Mouse (Mus musculus): ENCODE results near the gene Abca3. TPM values are rescaled to one million over a fixed set of nuclear protein-coding genes. Genes with fewer than 3 reads are reported as not detected.
"Not testable (repeated sequence)": the region's sequence is repeated elsewhere in the genome, so short reads cannot be mapped to it uniquely, and the experiment has no call there.

Gene Abca3
- total and polyA plus RNA-seq, 2 experiments from 2014 or later = 27.3 to 102 TPM

DNA sequence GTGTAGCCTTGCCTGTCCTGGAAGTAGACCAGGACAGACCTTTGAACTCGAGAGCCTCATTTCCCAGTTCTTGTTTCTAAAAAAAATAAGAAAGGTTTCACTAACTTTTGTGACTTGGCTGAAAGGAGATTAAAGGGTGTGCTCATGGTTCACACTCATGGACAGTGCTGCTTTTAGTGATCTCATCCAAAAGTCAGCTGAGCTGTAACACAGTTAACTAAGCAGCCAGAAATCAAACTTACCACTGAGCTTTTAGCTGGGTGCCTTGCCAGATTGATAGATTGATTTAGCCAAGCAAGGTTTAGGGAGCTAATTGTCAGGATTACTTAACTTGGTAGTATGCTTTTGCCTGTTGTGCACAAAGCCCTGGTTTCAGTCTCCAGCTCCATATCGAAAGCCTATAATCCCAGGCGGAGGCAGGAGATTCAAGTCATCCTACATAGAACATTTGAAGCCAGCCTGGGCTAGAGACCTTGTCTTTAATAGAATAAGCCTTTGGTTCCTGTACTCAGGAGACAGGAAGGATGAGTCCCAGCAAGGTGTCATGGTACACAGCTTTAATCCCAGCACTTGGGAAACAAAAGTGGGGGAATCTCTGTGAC, 64.4 kb downstream of the Abca3 start:
- WGBS = 85% methylated on average over 3 of the region's 3 CpGs
- H3K4me2 ChIP-seq (ENCODE audit: low read depth, low read length) = peak overlapping the region; percentile 79
- no peaks in the 10 kb centered on the region for H3K27me3 ChIP-seq (ENCODE audit: insufficient read depth, low read length)
- DNase-seq (ENCODE audit: low spot score) (no peak), ATAC-seq (no peak)
- H3K4me1 ChIP-seq (ENCODE audit: insufficient read depth, low read length) = peaks cover 9% of the 10 kb centered on the region; the same call in 1 of the 2 replicates
- H3K27ac ChIP-seq = no peak overlapping the region
- peak overlapping the region; percentile 87; the same call in 1 of the 2 replicates for H3K9ac ChIP-seq (replicated peaks; ENCODE audit: low read length)
- no peaks in the 10 kb centered on the region for H3K9me3 ChIP-seq (ENCODE audit: low read length)
- TF ChIP-seq CTCF (IDR thresholded peaks at IDR 0.05; ENCODE audit: low read depth) = no peak
- peaks cover 31% of the 10 kb centered on the region for H3K36me3 ChIP-seq (ENCODE audit: insufficient read depth, low read length)
- peak overlapping the region; percentile 78; the same call in 1 of the 2 replicates for H3K4me3 ChIP-seq (ENCODE audit: low read length)

- H3K4me2 ChIP-seq (ENCODE audit: low read depth, low read length) = no peak overlapping the region
- H3K4me3 ChIP-seq (ENCODE audit: low read length) = no peak overlapping the region
- no peak for TF ChIP-seq CTCF (IDR thresholded peaks at IDR 0.05; ENCODE audit: low read depth)
- DNase-seq (ENCODE audit: low spot score) (no peak), ATAC-seq (no peak)
- WGBS = 92% methylated on average over 4 of the region's 4 CpGs
- no peak overlapping the region for H3K9ac ChIP-seq (replicated peaks; ENCODE audit: low read length)
- no peaks in the 10 kb centered on the region for H3K9me3 ChIP-seq (ENCODE audit: low read length)
- H3K27me3 ChIP-seq (ENCODE audit: insufficient read depth, low read length) = no peaks in the 10 kb centered on the region
- peaks cover 59% of the 10 kb centered on the region for H3K36me3 ChIP-seq (ENCODE audit: insufficient read depth, low read length)
- no peaks in the 10 kb centered on the region for H3K4me1 ChIP-seq (ENCODE audit: insufficient read depth, low read length)
- H3K27ac ChIP-seq = no peak overlapping the region
These were observed 71.4 kb downstream of the Abca3 start for GRCm38 (mm10) chr17:24423114-24423513.

DNA sequence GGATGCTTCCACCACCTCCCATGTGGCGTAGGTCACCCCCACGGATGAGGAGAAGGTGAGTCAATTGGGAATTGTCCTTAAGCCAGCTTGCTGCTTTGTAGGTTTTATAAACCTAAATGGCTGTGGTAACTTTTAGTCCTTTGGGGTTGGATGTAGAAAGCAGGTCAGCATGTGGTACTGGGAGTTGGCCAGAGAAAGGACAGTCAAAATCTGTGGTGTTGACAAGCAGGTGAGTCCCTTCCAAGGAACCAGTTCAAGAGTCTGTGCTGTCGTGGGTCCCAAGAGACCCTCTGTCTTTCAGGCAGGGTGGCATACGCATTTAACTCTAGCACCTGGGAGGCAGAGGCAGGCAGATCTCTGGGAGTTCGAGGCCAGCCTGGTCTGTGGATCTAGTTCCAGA, 72.7 kb downstream of the Abca3 start:
- peaks cover 46% of the 10 kb centered on the region for H3K36me3 ChIP-seq (ENCODE audit: insufficient read depth, low read length)
- TF ChIP-seq CTCF (IDR thresholded peaks at IDR 0.05; ENCODE audit: low read depth) = no peak
- H3K9me3 ChIP-seq (ENCODE audit: low read length) = no peaks in the 10 kb centered on the region
- no peak overlapping the region for H3K4me2 ChIP-seq (ENCODE audit: low read depth, low read length)
- no peaks in the 10 kb centered on the region for H3K4me1 ChIP-seq (ENCODE audit: insufficient read depth, low read length)
- H3K27ac ChIP-seq = no peak overlapping the region
- no peak overlapping the region for H3K4me3 ChIP-seq (ENCODE audit: low read length)
- no peak overlapping the region for H3K9ac ChIP-seq (replicated peaks; ENCODE audit: low read length)
- no peaks in the 10 kb centered on the region for H3K27me3 ChIP-seq (ENCODE audit: insufficient read depth, low read length)
- DNase-seq (ENCODE audit: low spot score) = no peak
- 92% methylated on average over 5 of the region's 5 CpGs for WGBS
- ATAC-seq = no peak

GRCm38 (mm10) chr17:24425326-24425725, 73.6 kb downstream of the Abca3 start:
- H3K4me2 ChIP-seq (ENCODE audit: low read depth, low read length); H3K4me1 ChIP-seq (ENCODE audit: insufficient read depth, low read length); H3K27me3 ChIP-seq (ENCODE audit: insufficient read depth, low read length); DNase-seq (ENCODE audit: low spot score); H3K9ac ChIP-seq (replicated peaks; ENCODE audit: low read length); ATAC-seq; H3K4me3 ChIP-seq (ENCODE audit: low read length); H3K27ac ChIP-seq; H3K9me3 ChIP-seq (ENCODE audit: low read length): not testable (repeated sequence)
- H3K36me3 ChIP-seq (ENCODE audit: insufficient read depth, low read length) = peaks cover 38% of the 10 kb centered on the region
- WGBS = 86% methylated on average over 4 of the region's 8 CpGs

DNA sequence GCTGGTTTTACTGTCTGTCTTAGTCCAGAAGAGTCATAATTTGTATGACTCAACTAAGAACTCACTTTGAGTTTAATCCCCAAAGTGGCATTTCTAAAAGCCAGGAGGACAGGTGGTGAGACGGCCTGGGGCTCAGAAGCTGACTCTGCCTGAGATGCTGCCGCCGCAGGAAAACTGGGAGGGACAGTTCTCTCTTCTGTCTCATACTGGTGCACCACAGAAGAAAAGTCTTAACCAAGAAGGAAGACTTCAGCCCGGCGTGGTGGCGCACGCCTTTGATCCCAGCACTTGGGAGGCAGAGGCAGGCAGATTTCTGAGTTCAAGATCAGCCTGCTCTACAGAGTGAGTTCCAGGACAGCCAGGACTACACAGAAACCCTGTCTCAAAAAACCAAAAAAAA, 74.2 kb downstream of the Abca3 start:
- Histone ChIP-seq H3K4me3 (ENCODE audit: low read length) (no peak overlapping the region), H3K4me2 (ENCODE audit: low read depth, low read length) (peak overlapping the region; percentile 71; the same call in 1 of the 2 replicates), H3K36me3 (ENCODE audit: insufficient read depth, low read length) (peaks cover 32% of the 10 kb centered on the region), H3K9ac (replicated peaks; ENCODE audit: low read length) (no peak overlapping the region; the same call in 1 of the 2 replicates), H3K27ac (peak overlapping the region; percentile 96; the same call in 1 of the 2 replicates), H3K9me3 (ENCODE audit: low read length) (no peaks in the 10 kb centered on the region), H3K4me1 (ENCODE audit: insufficient read depth, low read length) (no peaks in the 10 kb centered on the region), H3K27me3 (ENCODE audit: insufficient read depth, low read length) (no peaks in the 10 kb centered on the region)
- no peak for TF ChIP-seq CTCF (IDR thresholded peaks at IDR 0.05; ENCODE audit: low read depth)
- WGBS = 86% methylated on average over 7 of the region's 7 CpGs
- ATAC-seq (no peak), DNase-seq (ENCODE audit: low spot score) (no peak)

GRCm38 (mm10) chr17:24426471-24427169, 74.9 kb downstream of the Abca3 start, which contains the start of gene Eci1:
Eci1 (plus strand) TSS chr17:24426641.
- H3K9me3 ChIP-seq (ENCODE audit: low read length) = no peaks in the 10 kb centered on the region

DNA sequence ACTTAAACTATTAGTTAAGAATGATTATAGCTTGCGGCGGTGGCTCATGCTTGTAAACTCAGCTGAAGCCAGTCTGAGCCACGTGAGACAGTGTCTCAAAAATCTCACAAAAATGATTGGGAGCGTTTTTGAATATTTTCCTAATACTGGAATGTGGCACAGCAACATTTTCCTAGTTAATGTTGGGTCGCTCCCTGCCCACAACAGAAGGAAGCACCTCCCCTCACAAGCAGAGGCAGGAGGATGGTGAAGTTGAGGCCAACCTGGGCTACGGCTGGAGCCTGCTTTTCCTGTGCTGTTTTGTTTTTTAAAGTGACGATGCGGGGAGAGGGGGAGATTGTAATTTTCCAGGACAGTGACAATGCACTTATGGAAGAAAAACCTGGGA, 75.4 kb downstream of the Abca3 start:
- Histone ChIP-seq H3K36me3 (ENCODE audit: insufficient read depth, low read length) (peaks cover 20% of the 10 kb centered on the region), H3K4me1 (ENCODE audit: insufficient read depth, low read length) (no peaks in the 10 kb centered on the region), H3K27ac (peak overlapping the region; percentile 96; the same call in 1 of the 2 replicates), H3K27me3 (ENCODE audit: insufficient read depth, low read length) (no peaks in the 10 kb centered on the region), H3K4me3 (ENCODE audit: low read length) (peak overlapping the region; percentile 71), H3K9me3 (ENCODE audit: low read length) (no peaks in the 10 kb centered on the region), H3K4me2 (ENCODE audit: low read depth, low read length) (peak overlapping the region; percentile 71), H3K9ac (replicated peaks; ENCODE audit: low read length) (peak overlapping the region; percentile 80; the same call in 1 of the 2 replicates)
- 2% methylated on average over 8 of the region's 8 CpGs for WGBS
- ATAC-seq (no peak), DNase-seq (ENCODE audit: low spot score) (no peak)
- no peak for TF ChIP-seq CTCF (IDR thresholded peaks at IDR 0.05; ENCODE audit: low read depth)

More at GRCm38 (mm10) chr17:24426471-24427169, 74.9 kb downstream of the Abca3 start, which contains the start of gene Eci1:
- Histone ChIP-seq H3K36me3 (ENCODE audit: insufficient read depth, low read length) (peaks cover 25% of the 10 kb centered on the region), H3K4me1 (ENCODE audit: insufficient read depth, low read length) (no peaks in the 10 kb centered on the region), H3K27ac (peak within 1 kb of the TSS; percentile 96), H3K9ac (replicated peaks; ENCODE audit: low read length) (peak within 1 kb of the TSS; percentile 80), H3K4me2 (ENCODE audit: low read depth, low read length) (peak within 1 kb of the TSS; percentile 71), H3K4me3 (ENCODE audit: low read length) (peak within 1 kb of the TSS; percentile 71), H3K27me3 (ENCODE audit: insufficient read depth, low read length) (no peaks in the 10 kb centered on the region)
- TF ChIP-seq CTCF (IDR thresholded peaks at IDR 0.05; ENCODE audit: low read depth) = no peak
- under 1% methylated on average over 48 of the region's 48 CpGs for WGBS
- DNase-seq (ENCODE audit: low spot score) = peak; percentile 94
- ATAC-seq = peak; percentile 99

Measured in hindbrain, postnatal 0 days (tissue).